Mouse (Mus musculus): Measurements from ENCODE around the gene Gm10521.
"Not testable (repeated sequence)": the region's sequence is repeated elsewhere in the genome, so short reads cannot be mapped to it uniquely, and the experiment has no call there.

Gene Gm10521

DNA sequence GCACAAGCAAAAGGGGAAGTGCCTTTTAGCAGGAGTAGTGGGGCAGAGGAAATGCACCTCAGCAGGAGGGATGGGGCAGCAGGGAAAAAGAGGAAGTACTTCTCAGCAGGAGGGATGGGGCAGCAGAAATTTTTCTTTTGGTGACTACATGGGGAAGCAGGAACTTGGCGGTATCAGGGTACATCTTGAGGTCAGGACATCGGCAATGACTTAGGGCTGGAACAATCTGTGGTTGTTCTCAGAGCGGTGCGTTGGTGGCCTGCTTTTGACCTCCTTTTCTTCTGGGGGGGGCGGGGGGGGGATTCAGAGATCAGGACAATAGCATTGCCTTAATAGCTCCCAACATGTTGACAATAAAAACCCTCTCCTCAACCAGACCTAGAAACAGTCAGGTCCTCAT, at the start of gene Gm10521:
Gene Gm10521 (plus strand): TSS at position 301 of the 400 bp plus-strand sequence.
- not testable (repeated sequence) for DNase-seq (ENCODE audit: low read depth)

DNA sequence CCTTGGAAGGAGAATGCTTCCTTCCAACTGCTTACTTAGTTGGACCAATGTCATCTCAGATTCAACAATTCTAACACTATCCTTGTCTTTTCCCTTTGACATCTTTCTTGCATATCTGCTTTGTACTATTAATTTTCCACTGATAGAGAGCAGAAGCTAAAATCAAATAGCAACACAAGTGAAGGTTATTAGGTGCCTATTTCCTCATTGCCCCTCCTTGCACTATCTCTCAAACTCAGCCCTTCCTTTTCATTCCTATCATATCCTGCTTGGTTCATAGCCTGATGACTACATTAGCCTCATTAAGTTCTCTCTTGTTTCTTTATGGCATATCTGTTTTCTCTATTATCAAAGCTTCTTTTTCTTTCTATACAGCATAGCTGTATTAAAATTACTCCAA, 47.3 kb upstream of the Gm10521 start:
- no peak for DNase-seq (ENCODE audit: low read depth)

DNA sequence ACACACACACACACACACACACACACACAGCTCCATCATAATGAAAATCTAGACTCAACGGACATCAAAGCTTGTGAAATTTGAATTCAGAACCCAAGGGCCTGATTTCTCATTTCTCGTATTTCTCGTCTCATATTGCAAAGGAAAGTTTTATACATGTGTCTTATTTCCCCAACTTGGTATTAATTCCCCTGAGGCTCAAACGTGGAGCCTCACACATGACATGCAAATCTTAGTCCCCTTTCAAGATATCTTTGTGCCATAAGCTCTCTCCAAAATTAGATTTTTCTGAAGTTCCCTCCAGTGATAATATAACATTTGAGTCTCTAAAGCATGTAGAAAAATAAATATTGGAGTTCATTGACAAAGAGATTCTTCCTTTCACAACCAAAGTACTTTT, 46.7 kb upstream of the Gm10521 start:
- no peak for DNase-seq (ENCODE audit: low read depth)

DNA sequence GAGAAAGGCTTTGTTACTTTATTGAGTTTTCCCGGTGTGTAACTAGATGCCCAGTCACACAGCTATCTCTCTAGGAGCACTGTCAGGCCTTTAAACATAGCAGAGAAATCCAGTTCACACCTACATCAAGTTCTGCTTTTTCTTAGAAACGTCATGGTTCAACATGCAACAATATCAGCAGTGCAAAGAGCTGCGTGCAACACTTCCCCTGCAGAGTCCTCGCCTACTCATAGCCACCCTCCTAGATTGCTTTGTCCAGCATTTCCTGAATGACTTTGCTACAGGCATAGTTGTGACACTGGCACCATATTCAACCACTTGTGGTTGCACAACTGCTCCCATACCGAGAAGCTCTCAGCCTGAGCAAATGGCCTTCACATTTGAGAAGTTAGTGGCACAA, 46.0 kb upstream of the Gm10521 start:
- DNase-seq (ENCODE audit: low read depth): no peak

DNA sequence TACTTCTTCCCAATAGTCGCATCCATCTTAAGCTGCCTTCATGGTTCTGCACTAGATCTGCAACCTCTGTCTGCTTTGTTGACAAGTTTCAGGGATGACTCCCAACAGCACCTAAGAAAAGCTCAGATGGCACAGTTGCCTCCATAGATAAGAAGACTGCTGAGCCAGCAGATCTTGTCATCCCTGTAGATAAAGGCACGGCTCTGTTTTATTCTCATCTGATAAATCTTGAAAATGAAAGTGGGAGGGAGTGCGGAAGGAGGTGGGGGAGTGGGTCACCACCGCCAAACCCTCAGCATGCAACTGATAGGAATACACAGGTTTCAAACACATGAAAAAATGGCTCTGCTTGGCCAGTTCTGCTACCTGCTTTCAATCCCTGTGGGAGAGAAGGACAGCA, 30.0 kb upstream of the Gm10521 start:
- no peak for DNase-seq (ENCODE audit: low read depth)

DNA sequence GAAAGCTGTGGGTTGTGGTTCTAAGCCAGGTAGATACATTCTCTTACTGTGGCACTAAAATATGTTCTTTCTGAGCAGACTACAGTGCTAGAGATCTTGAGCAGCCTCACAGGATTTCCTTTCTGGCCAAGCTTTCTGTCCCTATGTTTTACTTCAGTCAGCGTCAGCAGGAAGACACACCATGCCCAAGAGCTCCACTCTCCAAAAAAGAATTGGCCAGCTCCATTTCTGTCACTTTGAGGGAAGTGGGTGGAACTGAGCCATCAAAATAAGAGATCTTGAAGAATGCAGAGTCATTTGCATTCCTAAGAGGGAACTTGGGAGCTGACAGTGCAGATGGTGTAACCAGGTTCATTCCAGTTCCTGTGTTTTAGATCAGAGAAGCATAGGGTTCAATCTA, 8.5 kb upstream of the Gm10521 start:
- DNase-seq (ENCODE audit: low read depth): no peak

DNA sequence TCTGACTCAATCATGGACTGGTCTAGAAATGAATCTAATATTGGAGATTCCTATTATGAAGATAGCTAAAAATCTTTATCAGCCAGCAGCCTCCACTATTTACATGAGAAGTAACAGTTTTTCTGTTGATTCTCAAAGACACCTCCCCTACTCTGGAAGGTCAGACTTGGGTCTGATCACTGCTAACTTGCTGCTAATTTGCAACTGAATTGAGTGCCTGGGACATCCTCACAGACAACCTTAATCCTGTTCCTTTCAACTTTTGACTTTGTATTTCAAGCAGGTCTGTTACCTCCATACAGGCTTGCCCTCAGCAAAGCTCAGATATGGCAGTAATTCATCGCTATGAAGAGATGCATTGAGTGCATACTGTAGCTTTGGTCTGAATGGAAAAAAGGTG, 8.5 kb downstream of the Gm10521 start:
- DNase-seq (ENCODE audit: low read depth): no peak

DNA sequence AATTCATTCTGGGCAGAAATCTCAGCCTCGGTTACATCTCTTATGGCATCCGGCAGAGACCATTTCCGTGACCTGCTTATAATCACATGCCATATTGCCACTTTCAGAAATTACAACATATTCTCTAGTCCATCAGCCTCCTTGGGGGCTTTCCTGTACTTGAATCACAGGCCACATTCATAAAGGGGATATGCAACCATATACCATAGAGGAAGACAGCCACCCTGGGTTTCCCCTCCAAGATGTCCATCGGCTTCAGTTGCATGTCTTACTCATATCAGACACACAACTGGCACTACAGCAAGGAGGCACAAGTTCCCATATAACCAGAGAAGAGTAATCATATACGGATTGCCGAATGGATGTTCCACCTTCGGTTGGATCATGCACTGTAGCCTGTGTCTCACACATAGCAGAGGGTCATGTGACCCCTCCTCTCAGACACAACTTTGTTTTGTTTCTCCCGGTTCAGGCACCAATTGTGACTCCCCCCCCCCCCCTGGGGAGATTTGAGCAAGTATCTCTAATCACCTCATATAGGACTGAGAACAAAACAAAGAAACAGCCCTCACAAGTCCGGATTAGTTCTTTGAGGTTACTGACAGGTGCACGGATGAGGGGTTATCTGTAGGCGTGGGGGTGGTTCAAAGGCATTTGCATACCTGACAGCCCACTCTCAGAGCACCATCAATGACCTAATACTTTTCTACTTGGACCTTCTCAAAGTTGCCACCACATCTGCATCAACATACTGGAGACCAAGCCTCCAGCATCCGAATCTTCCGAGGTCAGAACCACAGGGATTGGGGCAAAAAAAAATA, 20.4 kb downstream of the Gm10521 start:
- DNase-seq (ENCODE audit: low read depth): no peak

DNA sequence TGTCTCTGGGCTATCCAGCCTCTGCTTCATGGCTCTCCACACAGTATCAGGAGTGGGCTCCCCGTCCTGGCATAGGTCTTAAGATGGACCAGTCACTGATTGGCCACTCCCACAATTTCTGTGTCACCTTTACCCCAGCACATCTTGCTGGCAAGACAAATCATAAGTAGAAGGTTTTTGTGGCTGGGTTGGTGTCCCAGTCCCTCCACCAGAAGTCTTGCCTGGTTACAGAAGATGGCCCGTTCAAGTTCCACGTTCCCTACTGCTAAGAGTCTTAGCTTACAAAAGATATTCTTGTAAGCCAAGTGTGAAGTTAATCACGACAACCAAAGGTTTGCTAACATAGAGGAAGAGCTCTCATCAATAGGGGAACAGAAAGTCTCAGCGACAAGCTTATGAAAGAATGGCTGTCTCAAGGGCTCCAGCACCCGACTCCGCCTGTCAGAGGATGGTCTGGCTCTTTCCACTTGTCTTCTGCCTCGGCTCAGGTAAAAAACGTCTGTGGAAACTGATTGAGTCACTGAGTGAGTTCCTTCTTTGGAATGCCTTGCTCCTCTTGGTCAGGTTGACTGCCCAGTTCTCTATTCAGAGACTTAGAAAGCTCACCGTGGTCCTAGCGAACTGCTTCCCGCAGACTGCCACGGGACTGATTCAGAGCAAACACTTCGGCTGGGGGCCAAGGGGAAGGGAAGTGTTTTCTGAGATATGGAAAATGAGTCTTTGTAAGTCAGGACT, 22.0 kb downstream of the Gm10521 start, which contains the start of gene Slamf6:
Gene Slamf6 (plus strand): TSS at position 211 of the 735 bp plus-strand sequence.
- no peak for DNase-seq (ENCODE audit: low read depth)

DNA sequence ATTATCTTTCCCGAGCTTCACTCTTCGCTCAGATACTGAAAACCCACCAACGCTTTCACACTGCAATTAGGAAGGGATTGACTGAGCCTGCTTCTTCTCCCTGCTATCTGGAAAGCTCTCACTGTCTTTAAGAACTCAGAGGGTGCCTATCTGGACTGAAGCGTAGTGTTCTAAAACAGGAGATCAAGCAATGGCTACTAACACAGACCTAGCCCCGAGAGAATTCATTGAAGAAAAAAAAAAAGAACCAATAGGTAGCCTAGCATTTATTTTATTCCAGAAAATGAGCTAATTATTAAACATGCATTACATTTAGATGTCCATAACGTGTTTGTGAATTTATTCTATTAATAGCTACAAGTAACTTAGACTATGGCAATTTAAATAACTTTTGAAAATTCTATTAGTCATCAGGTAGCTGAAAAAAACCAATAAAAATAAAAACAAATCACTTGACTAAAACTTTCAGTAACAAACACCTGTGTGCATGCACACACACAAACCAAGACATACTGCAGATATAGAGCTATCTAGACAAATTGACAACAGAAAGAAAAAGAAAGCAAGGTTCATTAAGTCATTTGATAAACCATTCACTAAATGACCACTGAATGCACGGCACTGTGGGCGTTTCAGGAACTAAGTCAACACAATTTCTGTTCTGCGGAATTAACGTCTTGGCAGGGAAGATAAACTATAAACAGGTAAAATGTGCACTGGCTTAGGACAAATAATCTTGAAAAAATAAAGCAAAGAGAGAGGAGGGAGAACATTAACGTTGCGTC, 22.9 kb downstream of the Gm10521 start:
- DNase-seq (ENCODE audit: low read depth): no peak

DNA sequence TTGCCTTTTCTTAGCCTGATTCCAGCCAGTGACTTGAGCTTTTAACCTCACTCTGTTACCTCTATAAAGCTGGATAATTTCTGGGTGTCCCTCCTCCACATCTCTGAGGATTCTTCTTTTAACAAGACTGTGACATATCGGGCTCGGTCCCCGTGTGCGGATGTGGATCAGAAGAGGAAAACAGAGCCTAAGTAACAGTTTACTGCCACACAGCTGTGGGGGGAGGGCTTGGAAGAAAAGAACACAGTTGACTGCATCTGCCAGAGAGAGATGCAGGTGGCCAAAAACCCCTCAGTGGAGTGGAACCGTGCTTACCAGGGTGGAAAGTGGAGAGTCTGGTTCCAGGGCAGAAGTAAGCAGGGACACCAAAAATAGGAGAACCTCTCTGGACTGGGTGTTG, 23.7 kb downstream of the Gm10521 start:
- DNase-seq (ENCODE audit: low read depth): no peak

DNA sequence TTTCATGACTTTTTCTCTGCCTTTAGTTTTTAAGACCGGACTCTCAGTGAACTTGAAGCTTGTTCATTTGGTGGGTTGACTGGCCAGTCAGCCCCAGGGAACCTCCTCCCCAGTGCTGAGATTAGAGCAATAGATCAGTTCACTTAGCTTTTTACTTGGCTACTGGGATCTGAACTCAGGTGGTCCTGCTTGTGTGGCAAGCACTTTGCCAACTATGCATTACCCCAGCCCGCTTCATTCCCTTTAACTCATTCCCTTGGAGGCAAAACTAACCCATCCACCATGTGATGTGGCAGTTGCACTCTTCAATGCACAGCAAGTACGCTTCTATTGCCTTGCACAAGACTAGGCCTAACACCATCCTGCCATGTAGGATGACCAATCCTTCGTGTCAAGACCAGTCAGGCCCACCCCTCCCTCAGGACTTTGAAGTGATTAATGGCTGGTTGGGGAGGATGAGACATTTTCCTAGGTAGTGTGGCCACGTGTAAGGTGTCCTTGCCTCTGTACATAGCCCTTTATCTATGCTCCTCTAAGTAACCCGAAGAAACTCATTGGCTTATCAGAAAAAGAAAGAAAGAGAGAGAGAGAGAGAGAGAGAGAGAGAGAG, 24.5 kb downstream of the Gm10521 start:
- no peak for DNase-seq (ENCODE audit: low read depth)

DNA sequence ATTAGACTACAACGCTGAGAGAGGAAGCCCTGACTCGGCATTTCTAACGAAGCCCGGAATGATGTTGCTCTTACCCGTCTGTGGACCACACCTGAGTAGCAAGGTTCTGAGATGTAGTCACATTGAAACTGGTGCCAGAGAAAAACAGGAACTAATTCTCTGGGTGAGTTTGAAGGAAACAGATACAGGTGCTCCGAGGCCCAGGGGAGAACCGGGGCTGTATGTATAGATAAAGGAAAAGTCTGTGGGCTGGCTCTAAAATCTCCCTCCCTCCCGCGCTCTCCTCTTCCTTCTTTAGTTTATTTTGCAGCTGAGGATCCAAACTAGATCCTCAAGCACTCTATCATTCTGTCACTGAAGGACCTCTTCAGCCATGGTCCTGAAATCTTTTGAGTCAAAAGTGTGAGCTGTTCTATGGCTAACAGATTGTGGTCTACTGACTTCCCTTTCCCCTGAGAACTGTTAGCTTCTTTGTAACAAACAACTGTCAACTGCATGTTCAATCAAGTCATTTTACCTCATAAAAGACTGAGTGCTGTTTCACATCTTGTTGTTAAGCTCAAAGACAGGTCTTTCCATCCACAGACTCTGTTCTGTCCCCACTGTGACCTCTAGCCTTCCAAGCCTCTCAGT, 25.6 kb downstream of the Gm10521 start:
- DNase-seq (ENCODE audit: low read depth): no peak

DNA sequence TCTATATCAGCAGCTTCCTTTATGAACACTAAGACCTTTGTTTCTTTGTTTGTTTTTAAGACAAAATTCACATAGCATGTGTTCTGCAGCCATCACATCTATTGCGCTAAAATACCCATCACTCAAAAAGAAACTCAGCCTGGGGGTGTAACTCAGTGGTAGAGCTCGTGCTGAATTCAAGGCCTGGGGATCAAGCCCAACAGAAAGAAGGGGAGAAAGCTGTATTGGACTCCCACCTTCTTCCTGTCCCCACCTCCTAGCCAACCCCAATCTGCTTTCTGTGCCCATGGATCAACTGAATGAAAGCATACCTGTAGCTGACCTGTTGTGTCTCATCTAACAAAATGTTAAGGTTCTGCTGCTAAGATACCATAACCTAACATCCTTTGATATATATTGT, 26.2 kb downstream of the Gm10521 start:
- DNase-seq (ENCODE audit: low read depth): no peak

DNA sequence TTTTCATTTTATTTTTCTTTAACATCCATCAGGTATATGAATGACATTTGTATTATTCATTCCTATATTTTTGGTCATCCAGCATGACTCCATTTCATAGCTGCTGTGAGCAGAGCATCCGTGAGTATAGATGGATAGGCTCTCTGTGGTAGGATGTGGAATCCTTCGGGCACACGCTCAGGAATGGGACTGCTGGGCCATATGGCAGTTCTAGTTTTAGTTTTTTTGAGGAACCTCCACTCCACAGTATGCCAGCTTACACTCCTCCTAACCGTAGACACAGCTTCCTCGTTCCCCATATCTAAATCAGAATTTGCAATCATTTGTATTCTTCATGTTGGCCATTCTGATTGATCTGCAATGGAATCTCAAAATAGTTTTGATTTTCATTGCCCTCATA, 27.4 kb downstream of the Gm10521 start:
- DNase-seq (ENCODE audit: low read depth): no peak

DNA sequence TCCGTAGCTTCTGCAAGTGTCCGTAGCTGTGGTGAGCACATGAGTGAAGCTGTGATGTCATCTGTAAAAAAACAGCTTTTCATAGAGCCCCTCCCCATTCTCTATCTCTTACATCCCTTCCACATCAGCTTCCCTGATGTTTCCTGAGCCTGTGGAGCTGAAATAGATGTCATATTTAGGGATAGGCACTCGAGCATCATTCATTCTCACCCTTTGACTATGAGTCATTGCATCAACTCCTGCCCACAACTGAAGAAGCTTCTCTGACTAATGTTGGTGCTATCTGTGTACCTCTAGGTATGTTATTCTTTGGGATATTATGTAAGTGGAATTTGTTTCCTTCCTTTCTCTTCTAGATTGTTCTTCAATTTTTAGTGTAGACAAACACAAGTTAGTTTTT, 29.4 kb downstream of the Gm10521 start:
- DNase-seq (ENCODE audit: low read depth): no peak

DNA sequence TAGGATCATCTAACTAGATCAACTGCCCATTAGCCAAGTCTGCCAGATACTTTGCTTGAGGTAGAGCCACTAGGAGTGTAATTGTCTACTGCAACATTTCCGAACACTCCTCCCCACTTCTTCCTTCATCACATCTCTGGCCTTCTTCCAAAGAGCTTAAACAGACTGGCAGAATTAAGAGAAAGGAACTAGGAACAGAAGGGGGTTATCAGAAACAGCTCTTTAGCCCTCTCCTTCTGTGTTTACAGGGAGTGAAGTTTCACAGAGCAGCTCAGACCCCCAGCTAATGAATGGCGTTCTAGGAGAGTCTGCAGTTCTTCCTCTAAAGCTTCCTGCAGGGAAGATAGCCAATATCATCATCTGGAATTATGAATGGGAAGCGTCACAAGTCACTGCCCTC, 38.4 kb downstream of the Gm10521 start:
- no peak for DNase-seq (ENCODE audit: low read depth)

DNA sequence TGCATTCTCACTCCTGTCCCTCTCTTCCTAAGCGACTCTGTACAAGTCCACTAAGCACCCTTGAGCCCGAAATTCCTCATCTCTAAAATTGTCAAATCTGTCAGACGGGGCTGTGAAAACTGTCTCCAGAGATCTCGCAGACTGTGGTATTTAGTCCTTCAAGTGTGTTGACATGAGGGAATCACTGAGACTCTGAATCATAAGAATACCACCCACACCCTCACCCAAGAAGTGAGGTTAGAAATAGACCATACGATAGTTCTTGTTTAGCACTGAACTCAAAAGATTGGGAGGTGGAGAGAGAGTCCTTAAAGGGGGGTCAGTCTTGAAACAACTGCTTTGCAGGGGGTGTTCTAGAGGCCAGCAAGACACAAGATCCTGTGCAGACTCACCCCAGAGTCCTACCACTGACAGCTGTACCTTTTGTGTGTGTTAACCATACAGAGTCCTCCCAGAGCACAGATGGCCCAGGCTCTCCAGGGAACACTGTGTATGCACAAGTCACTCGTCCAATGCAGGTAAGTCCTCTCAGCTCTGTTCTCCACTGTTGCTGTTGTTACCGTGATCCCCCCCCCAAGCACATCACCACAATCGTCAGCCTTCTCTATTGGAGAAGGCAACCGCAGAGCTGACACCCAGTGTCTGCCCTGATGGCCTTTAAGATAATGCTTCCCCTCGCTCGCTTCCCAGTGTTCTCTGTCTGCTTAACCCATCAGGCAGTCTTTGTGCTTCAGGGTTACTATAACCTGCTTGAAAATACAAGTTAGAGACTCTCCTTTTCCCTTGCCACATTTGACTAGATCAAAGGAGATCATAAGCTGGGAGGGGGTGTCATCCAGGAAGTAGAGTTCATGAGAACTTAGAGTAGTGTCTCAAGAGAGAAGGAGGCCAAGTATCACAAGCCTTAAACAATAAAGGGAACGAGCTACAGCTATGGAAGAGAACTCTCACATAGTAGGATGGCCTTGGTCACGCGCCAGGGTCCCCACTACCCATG, 43.8 kb downstream of the Gm10521 start:
- no peak for DNase-seq (ENCODE audit: low read depth)

DNA sequence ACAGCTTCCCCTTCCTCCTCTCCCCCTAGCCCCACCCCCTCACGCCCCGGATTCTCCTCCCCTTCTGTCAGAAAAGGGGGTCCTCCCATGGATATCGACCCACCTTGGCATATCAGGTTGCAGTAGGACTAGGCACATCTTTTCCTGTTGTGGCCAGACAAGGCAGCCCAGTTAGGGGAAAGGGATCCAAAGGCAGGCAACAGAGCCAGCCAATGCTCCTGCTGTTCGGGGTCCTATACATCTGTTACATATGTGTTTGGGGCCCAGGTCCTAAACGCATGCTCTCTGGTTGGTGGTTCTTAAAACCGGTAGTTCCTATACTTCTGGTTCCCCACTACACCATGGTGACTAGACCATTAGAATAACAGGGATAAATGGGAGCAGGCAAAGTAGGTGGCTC, 45.2 kb downstream of the Gm10521 start:
- no peak for DNase-seq (ENCODE audit: low read depth)

DNA sequence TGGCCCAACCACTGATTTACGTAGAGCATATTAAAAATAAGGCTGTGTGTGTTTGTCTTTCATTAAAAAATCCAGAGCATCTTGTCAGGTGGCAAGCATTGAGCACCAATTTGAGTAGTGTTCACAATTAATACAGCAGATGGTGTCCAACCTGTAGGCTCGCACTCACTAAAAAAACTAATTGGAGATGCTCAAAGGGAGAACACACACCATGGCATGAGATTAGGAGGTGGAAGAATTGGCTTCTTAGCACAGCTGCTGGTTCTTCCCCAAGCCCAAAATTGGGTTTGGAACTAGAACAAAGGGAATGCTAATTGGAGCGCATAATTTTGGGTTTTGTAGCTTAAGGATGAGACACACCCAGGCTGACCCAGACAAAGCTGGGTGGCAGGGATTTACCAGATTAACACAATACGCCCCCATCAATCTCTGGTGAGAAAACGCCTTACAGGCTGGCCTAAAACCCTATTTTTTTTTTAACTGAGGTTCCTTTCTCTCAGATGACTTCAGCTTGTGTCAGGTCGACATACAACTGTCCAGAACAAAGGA, 51.1 kb downstream of the Gm10521 start:
- no peak for DNase-seq (ENCODE audit: low read depth)

All from c-Kit-positive CD71-positive TER-119-negative erythroid progenitor cells, embryonic 14.5 days (primary cell).